Mouse (Mus musculus) myocyte (in vitro differentiated cells): ENCODE measurements around the gene Mfap4. TPM values are rescaled to one million over a fixed set of nuclear protein-coding genes. Genes with fewer than 3 reads are reported as not detected.

Experiments used
- H3K27me3 ChIP-seq: one replicate; pipeline ENCODE4 v1.6.1; 2011; ENCODE audit not compliant: control insufficient read depth, insufficient read depth, insufficient read length
- H3K36me3 ChIP-seq: one replicate; pipeline ENCODE4 v1.6.1; 2011; ENCODE audit not compliant: control insufficient read depth, insufficient read depth
- H3K4me2 ChIP-seq: one replicate; pipeline ENCODE4 v1.6.1; 2011; ENCODE audit warnings: low read depth, control low read depth
- H3K4me3 ChIP-seq: one replicate; pipeline ENCODE4 v1.5.1; 2011; ENCODE audit warnings: mild to moderate bottlenecking, control low read depth, moderate library complexity
- H3K79me2 ChIP-seq: one replicate; pipeline ENCODE4 v1.6.1; 2011; ENCODE audit not compliant: control insufficient read depth, insufficient read depth
- H3ac ChIP-seq: one replicate; pipeline ENCODE4 v1.6.1; 2011; ENCODE audit not compliant: control insufficient read depth, insufficient read length
- CEBPB ChIP-seq: IDR thresholded peaks from 2 replicates; pipeline ENCODE4 v1.6.1; 2011; ENCODE audit warnings: mild to moderate bottlenecking, moderate library complexity; ENCODE audit not compliant: poor library complexity, insufficient read depth, severe bottlenecking
- E2F4 ChIP-seq: IDR thresholded peaks from one replicate; pipeline ENCODE4 v1.6.1; 2011; ENCODE audit warnings: mild to moderate bottlenecking, control low read depth, moderate library complexity; ENCODE audit not compliant: insufficient read depth
- MAX ChIP-seq: IDR thresholded peaks from one replicate; pipeline ENCODE4 v1.6.1; 2011; ENCODE audit warnings: low read depth, mild to moderate bottlenecking, control low read depth
- MYOD1 ChIP-seq, 3 experiments: IDR thresholded peaks; one replicate each; pipeline ENCODE4 v1.6.1; 2011; ENCODE audit warnings: control low read depth in 2 of 3, low read depth in 2 of 3, mild to moderate bottlenecking in 2 of 3, moderate library complexity in 1 of 3; ENCODE audit not compliant: insufficient read length in 2 of 3, control insufficient read depth in 1 of 3
- MYOG ChIP-seq, 3 experiments: IDR thresholded peaks; one replicate each; pipeline ENCODE4 v1.6.1; 2011; ENCODE audit warnings: control low read depth in 2 of 3, low read depth in 2 of 3, mild to moderate bottlenecking in 2 of 3; ENCODE audit not compliant: insufficient read length in 2 of 3, control insufficient read depth in 1 of 3, insufficient read depth in 1 of 3
- POLR2A ChIP-seq: IDR thresholded peaks from one replicate; pipeline ENCODE4 v1.6.1; 2011; ENCODE audit warnings: low read depth, mild to moderate bottlenecking, control low read depth, moderate library complexity; ENCODE audit not compliant: insufficient read length
- POLR2AphosphoS2 ChIP-seq: IDR thresholded peaks from one replicate; pipeline ENCODE4 v1.6.1; 2011; ENCODE audit warnings: low read depth, control low read depth; ENCODE audit not compliant: insufficient read length
- REST ChIP-seq: IDR thresholded peaks from one replicate; pipeline ENCODE4 v1.6.1; 2011; ENCODE audit warnings: mild to moderate bottlenecking, control low read depth, moderate library complexity; ENCODE audit not compliant: insufficient read depth, insufficient read length
- SRF ChIP-seq: IDR thresholded peaks from one replicate; pipeline ENCODE4 v1.6.1; 2011; ENCODE audit warnings: low read depth; ENCODE audit not compliant: control insufficient read depth, insufficient read length
- TCF12 ChIP-seq: IDR thresholded peaks from one replicate; pipeline ENCODE4 v1.6.1; 2011; ENCODE audit warnings: mild to moderate bottlenecking, control low read depth; ENCODE audit not compliant: poor library complexity, insufficient read depth, severe bottlenecking
- TCF3 ChIP-seq: IDR thresholded peaks from one replicate; pipeline ENCODE4 v1.6.1; 2011; ENCODE audit warnings: low read depth, control low read depth; ENCODE audit not compliant: insufficient read length
- USF1 ChIP-seq: IDR thresholded peaks from one replicate; pipeline ENCODE4 v1.6.1; 2011; ENCODE audit warnings: low read depth, mild to moderate bottlenecking, control low read depth, moderate library complexity
- polyA plus RNA-seq: library from polyadenylated mRNA; unstranded; fragments of >200 nt; fragmentation: generic; extraction: Trizol; gene quantifications from one replicate; pipeline ENCODE4 v1.2.1, GENCODE M21; 2012; ENCODE audit warnings: missing spikeins

Gene Mfap4
- polyA plus RNA-seq, 1 experiment = 1.1 TPM

DNA sequence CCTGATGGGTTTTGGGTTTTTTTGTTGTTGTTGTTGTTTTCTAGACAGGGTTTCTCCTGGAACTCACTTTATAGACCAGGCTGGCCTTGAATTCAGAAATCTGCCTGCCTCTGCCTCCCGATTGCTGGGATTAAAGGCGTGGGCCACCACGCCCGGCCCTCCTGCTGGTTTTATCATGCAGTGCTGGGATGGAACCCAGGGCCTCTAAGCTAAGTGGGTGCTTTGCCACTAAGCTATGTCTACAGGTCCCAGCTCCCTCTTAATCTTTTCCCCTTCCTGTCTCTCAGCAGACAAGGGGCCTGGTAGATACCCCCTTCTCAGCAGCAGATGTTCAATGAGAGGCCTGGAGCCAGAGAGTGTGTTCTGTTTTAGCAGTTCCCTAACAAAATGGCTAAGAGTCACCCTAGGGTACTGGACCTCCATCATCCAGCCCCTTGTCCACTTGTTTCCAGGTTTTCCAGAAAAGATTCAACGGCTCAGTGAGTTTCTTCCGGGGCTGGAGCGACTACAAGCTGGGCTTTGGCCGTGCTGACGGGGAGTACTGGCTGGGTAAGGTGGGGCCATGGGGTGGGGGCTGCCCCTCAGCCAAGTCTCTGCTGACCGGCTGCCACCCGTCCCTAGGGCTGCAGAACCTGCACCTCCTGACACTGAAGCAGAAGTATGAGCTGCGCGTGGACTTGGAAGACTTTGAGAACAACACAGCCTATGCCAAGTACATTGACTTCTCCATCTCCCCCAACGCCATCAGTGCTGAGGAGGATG, 1.4 kb downstream of the Mfap4 start:
- H3K4me3 ChIP-seq = no peak overlapping the region
- no peak for TF ChIP-seq POLR2AphosphoS2
- H3K79me2 ChIP-seq = no peaks in the 10 kb centered on the region
- peaks cover 10% of the 10 kb centered on the region for H3K36me3 ChIP-seq
- H3ac ChIP-seq = no peak overlapping the region
- no peaks in the 10 kb centered on the region for H3K27me3 ChIP-seq
- no peak overlapping the region for H3K4me2 ChIP-seq

DNA sequence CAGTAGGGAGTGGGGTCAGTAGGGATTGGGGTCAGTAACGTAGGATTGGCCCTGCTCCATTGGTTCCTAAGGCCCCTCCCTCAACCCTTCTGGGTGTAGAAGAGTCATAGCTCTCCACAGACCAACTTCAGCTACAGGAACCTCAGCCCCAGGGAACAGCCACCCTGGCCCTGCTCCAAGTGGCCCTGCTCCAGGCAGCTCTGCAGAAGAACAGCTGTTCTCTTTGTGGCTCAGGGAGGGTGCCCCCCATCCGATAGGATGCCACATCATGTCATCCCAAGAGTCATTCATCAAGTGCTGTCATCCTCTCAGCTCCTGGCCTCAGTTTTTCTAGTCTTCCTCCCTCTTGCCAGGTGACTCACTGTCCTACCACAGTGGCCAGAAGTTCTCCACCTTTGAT, 2.2 kb downstream of the Mfap4 start:
- peak overlapping the region; percentile 24 for H3K4me2 ChIP-seq
- peaks cover 10% of the 10 kb centered on the region for H3K36me3 ChIP-seq
- no peak overlapping the region for H3ac ChIP-seq
- H3K79me2 ChIP-seq = peaks cover 2% of the 10 kb centered on the region
- H3K4me3 ChIP-seq = no peak overlapping the region
- TF ChIP-seq TCF12 = peak; percentile 65
- TF ChIP-seq REST = no peak
- TF ChIP-seq MYOG (IDR thresholded peaks at IDR 0.05; ENCODE audit: control insufficient read depth in 1 of 3, insufficient read depth in 1 of 3, insufficient read length in 2 of 3, low read depth in 2 of 3) = peak; percentile 67 to 98 (median 83)
- TF ChIP-seq MAX = no peak
- TF ChIP-seq TCF3 = peak; percentile 49
- TF ChIP-seq POLR2AphosphoS2 = no peak
- no peak for TF ChIP-seq CEBPB
- no peak for TF ChIP-seq SRF
- peak; percentile 43 to 98 (median 88) for TF ChIP-seq MYOD1 (IDR thresholded peaks at IDR 0.05; ENCODE audit: control insufficient read depth in 1 of 3, insufficient read length in 2 of 3, low read depth in 2 of 3)
- TF ChIP-seq E2F4 = no peak
- TF ChIP-seq POLR2A = peak; percentile 19
- no peaks in the 10 kb centered on the region for H3K27me3 ChIP-seq

DNA sequence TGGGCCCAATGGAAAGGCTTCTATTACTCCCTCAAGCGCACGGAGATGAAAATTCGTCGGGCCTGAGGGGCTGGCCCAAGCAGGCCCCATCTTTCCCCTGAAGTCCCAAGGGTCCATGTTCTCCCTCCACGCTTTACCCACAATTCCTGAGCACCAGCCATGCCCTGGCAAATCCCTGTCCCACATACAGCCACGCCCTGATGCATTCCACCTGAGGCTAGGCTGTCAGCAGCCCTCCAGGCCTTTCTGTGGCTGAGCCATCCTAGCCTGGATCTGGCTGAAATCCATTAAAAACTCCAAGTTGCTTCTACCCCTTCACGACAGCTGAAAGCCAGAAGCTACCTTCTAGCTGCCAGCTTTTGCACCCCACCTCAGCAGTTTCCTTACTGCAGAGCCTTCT, 2.7 kb downstream of the Mfap4 start:
- Histone ChIP-seq H3ac (no peak overlapping the region), H3K27me3 (no peaks in the 10 kb centered on the region), H3K4me3 (no peak overlapping the region), H3K79me2 (peaks cover 7% of the 10 kb centered on the region), H3K4me2 (peak overlapping the region; percentile 24), H3K36me3 (peaks cover 10% of the 10 kb centered on the region)
- TF ChIP-seq MYOD1 (IDR thresholded peaks at IDR 0.05; ENCODE audit: control insufficient read depth in 1 of 3, insufficient read length in 2 of 3, low read depth in 2 of 3) = no peak
- TF ChIP-seq CEBPB = no peak
- TF ChIP-seq TCF12 = no peak
- no peak for TF ChIP-seq POLR2A
- TF ChIP-seq USF1 = no peak
- TF ChIP-seq POLR2AphosphoS2 = no peak
- TF ChIP-seq E2F4 = no peak
- no peak for TF ChIP-seq TCF3
- no peak for TF ChIP-seq SRF
- TF ChIP-seq MYOG (IDR thresholded peaks at IDR 0.05; ENCODE audit: control insufficient read depth in 1 of 3, insufficient read depth in 1 of 3, insufficient read length in 2 of 3, low read depth in 2 of 3) = no peak
- no peak for TF ChIP-seq REST
- no peak for TF ChIP-seq MAX

DNA sequence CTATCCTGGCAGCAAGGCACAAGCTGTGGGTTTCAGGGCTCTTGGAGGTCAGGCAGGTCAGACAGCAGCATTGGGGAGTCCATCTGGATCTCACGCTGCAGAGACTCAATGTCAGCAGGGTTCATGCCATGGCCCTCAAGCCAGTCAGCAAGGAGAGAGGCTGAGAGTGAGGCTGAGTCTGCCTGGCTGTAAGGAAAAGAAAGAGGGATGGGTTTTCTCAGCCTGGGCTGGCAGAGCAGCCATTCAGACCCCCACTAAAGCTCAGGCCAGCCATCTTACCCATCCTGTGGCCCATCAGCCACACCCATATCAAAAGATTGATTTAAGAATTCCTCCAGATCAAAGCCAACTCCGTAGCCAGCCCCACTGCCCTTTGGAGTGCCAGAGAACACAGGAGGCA, 3.9 kb downstream of the Mfap4 start:
- Histone ChIP-seq H3K27me3 (no peaks in the 10 kb centered on the region), H3K4me2 (no peak overlapping the region), H3ac (no peak overlapping the region), H3K79me2 (peaks cover 15% of the 10 kb centered on the region), H3K36me3 (peaks cover 10% of the 10 kb centered on the region), H3K4me3 (no peak overlapping the region)
- no peak for TF ChIP-seq POLR2AphosphoS2
- TF ChIP-seq MYOD1 (IDR thresholded peaks at IDR 0.05; ENCODE audit: control insufficient read depth in 1 of 3, insufficient read length in 2 of 3, low read depth in 2 of 3) = no peak
- TF ChIP-seq SRF = no peak
- TF ChIP-seq TCF3 = no peak
- no peak for TF ChIP-seq POLR2A
- TF ChIP-seq TCF12 = no peak
- no peak for TF ChIP-seq E2F4
- TF ChIP-seq USF1 = no peak

DNA sequence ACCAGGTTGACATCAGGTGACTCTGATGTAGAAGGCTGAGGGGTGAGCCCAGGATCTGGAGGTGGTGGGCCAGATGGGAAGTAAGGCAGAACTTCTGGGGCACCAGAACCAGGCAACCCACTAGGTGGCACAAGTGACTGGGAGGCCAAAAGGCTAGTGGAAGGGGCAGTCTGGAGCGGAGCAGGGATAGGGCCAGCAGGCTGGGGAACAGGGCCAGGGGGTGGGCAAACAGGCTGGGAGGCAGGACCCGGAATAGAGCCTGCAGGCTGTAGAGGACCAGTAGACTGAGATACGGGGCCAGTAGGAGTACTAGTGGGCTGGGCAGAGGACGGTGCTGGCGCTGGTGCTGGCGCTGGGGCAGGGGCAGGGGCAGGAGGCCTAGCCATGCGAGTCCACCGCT, 4.6 kb downstream of the Mfap4 start:
- Histone ChIP-seq H3K36me3 (peaks cover 10% of the 10 kb centered on the region), H3K27me3 (no peaks in the 10 kb centered on the region), H3ac (no peak overlapping the region), H3K4me3 (no peak overlapping the region), H3K79me2 (peaks cover 15% of the 10 kb centered on the region), H3K4me2 (no peak overlapping the region)
- TF ChIP-seq SRF (no peak), CEBPB (no peak), TCF3 (no peak), MYOG (IDR thresholded peaks at IDR 0.05; ENCODE audit: control insufficient read depth in 1 of 3, insufficient read depth in 1 of 3, insufficient read length in 2 of 3, low read depth in 2 of 3) (no peak), REST (no peak), TCF12 (no peak), MAX (no peak), POLR2AphosphoS2 (no peak), USF1 (no peak), E2F4 (no peak), POLR2A (no peak), MYOD1 (IDR thresholded peaks at IDR 0.05; ENCODE audit: control insufficient read depth in 1 of 3, insufficient read length in 2 of 3, low read depth in 2 of 3) (no peak)
